Mouse (Mus musculus): ENCODE data around the gene Klc1. TPM values are rescaled to one million over a fixed set of nuclear protein-coding genes. Genes with fewer than 3 reads are reported as not detected.
"Not testable (repeated sequence)": the region's sequence is repeated elsewhere in the genome, so short reads cannot be mapped to it uniquely, and the experiment has no call there.

Gene Klc1
- polyA plus RNA-seq, 1 experiment from 2014 or later: 603 TPM

DNA sequence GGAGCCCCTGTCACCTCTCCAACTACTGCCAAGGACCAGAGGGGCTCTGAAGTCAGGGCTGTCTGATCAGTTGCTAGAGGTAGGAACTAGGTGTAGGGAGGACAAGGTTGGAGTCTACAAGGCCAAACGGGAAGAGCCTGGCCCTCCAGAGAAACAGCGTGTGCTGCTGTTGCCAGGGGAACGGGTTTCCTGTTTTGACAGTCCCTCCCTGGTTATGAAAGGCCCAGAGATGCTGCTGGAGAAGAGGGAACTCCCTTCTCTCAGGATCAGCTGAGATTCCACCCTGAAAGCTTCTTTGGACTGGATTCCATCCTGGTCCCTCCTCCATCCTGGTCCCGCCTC, 32.6 kb upstream of the Klc1 start:
- Histone ChIP-seq H3K27me3 (no peaks in the 10 kb centered on the region), H3K4me2 (no peak overlapping the region), H3K36me3 (peaks cover 54% of the 10 kb centered on the region), H3K9me3 (no peaks in the 10 kb centered on the region), H3K9ac (peak overlapping the region; percentile 8; the same call in 1 of the 2 replicates), H3K27ac (replicated peaks) (peak overlapping the region; percentile 52), H3K4me3 (no peak overlapping the region), H3K4me1 (replicated peaks) (no peaks in the 10 kb centered on the region)
- no peak for ATAC-seq (ENCODE audit: low read depth)
- 78% methylated on average over 4 of the region's 4 CpGs for WGBS

DNA sequence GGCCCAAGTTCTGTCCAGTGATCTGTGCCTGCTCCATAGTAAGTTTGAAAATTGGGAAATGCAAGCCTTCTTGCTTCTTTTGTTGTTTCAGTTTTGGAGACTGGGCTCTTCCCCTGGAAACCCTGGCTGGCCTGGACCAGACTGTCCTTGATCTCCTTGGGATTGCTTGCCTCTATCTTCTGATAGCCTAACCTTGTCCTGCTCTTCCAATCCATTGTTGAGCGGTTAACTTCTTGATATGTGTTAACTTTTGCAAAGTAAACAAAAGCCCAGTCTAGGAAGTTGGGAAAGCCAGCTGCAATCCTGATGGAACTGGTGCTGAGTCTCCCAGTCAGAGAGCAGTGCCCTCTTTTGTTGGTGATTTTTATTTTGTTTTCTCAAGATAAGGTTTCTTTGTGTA, 30.7 kb upstream of the Klc1 start:
- Histone ChIP-seq H3K9ac (no peak overlapping the region), H3K4me2 (no peak overlapping the region), H3K36me3 (peaks cover 60% of the 10 kb centered on the region), H3K27me3 (no peaks in the 10 kb centered on the region), H3K27ac (replicated peaks) (no peak overlapping the region), H3K9me3 (no peaks in the 10 kb centered on the region), H3K4me1 (replicated peaks) (peaks cover 9% of the 10 kb centered on the region), H3K4me3 (no peak overlapping the region)
- ATAC-seq (ENCODE audit: low read depth): no peak
- WGBS: 88% methylated on average over 1 of the region's 1 CpGs

DNA sequence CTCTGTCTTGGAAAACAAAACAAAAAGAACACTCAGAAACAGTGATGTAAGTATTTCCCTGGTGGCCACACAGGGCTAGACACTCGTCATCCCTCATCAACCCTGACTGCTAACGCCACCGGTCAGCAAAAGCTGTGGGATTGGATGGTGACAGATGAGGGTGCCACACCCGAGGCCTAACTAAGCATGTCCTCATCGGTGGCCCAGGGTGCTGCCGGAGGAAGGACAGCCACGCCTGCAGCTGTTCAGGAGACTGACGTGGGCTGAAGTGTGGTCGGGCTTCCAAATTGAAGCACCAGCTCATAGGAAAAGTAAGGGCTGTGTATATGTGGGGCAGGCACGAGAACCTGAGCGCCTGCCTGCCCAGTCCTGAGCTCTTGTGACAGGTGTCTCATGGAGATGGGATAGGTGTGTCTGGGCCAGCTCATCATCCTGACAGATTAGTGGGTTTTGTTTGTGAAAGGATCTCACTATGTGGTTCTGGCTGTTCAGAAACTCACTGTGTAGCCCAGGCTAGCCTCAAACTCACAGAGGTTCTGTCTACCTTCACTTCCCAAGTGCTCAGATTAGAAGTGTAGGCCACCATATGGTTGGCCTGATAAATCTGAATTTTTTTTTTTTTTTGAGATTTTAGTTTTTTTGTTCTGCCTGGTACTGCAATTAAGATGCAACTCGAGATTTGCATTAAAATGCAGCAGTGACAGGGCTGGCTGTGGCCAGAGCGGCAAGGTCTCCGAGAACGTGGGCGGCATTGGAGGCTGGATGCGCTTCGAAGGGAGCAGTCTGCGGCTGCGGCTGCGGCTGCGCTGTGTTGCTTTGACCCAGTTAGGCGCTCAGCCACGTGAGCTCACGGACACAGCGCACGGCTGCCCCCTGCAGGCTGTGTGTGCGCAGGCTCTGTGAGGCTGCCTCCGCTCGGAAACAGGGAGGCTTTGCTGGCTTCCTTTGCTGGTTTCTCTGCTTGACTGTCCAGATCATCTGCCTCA, 26.5 kb upstream of the Klc1 start:
- H3K9ac ChIP-seq: peak overlapping the region; percentile 52
- ATAC-seq (ENCODE audit: low read depth): peak; percentile 87
- H3K4me1 ChIP-seq (replicated peaks): peaks cover 10% of the 10 kb centered on the region
- H3K9me3 ChIP-seq: no peaks in the 10 kb centered on the region
- 0 out of 2 replicates have a peak overlapping the region, but pooled peaks have one; percentile 6 for H3K4me3 ChIP-seq
- H3K4me2 ChIP-seq: peak overlapping the region; percentile 44
- peaks cover 26% of the 10 kb centered on the region for H3K36me3 ChIP-seq
- no peaks in the 10 kb centered on the region for H3K27me3 ChIP-seq
- 0 out of 2 replicates have a peak overlapping the region, but pooled peaks have one; percentile 13 for H3K27ac ChIP-seq (replicated peaks)
- WGBS: 33% methylated on average over 30 of the region's 30 CpGs

DNA sequence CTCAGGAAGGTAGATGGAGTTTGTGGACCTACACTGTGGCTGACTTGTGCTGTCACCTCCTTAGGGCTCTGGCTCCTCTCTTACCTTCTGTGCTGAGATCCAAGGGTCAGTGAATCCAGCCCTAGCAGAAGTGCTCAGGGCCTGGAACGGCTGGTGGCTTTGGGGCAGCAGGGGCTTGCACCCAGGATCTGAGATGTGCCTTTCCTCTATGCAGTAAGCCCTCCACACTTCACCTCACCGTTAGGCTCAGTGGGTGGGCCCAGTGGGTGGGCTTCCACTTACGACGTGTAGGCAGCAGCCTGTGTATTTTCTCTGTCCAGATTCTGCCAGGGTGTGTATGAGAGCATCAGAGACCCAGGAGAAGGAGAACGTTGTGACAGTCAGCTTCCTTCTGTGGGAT, 25.7 kb upstream of the Klc1 start:
- WGBS: 50% methylated on average over 5 of the region's 5 CpGs

DNA sequence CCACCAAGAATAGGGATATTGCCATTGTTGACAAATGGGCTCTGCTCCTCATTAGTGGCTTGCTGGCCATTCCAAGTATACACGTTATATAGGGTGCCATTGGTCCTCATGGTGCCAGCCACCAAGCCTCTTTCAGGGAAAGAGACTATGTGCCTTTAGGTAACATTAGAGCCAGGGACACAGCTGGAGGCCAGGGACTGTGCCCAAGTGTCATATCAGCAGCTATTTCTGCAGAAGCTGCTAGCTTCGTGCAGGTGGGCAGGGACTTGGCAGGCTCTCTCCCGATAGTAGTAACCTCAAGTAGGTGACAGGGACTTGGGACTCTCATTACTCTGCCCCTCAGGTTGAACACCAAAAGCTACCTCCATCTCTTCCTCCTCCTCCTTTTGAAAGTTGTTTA, 23.7 kb upstream of the Klc1 start:
- 93% methylated on average over 3 of the region's 3 CpGs for WGBS
- no peaks in the 10 kb centered on the region for H3K9me3 ChIP-seq
- peaks cover 12% of the 10 kb centered on the region for H3K36me3 ChIP-seq
- H3K27ac ChIP-seq (replicated peaks): no peak overlapping the region
- no peak overlapping the region for H3K9ac ChIP-seq
- H3K27me3 ChIP-seq: no peaks in the 10 kb centered on the region
- no peak overlapping the region for H3K4me3 ChIP-seq
- no peak for ATAC-seq (ENCODE audit: low read depth)
- peaks cover 10% of the 10 kb centered on the region for H3K4me1 ChIP-seq (replicated peaks)
- no peak overlapping the region for H3K4me2 ChIP-seq

More for the DNA sequence above, 25.7 kb upstream of the Klc1 start:
- Histone ChIP-seq H3K4me2 (no peak overlapping the region), H3K9me3 (no peaks in the 10 kb centered on the region), H3K27ac (replicated peaks) (0 out of 2 replicates have a peak overlapping the region, but pooled peaks have one; percentile 13), H3K9ac (peak overlapping the region; percentile 52), H3K36me3 (peaks cover 19% of the 10 kb centered on the region), H3K4me1 (replicated peaks) (peaks cover 10% of the 10 kb centered on the region), H3K27me3 (no peaks in the 10 kb centered on the region), H3K4me3 (no peak overlapping the region)
- ATAC-seq (ENCODE audit: low read depth): peak; percentile 36; the same call in 1 of the 2 replicates

DNA sequence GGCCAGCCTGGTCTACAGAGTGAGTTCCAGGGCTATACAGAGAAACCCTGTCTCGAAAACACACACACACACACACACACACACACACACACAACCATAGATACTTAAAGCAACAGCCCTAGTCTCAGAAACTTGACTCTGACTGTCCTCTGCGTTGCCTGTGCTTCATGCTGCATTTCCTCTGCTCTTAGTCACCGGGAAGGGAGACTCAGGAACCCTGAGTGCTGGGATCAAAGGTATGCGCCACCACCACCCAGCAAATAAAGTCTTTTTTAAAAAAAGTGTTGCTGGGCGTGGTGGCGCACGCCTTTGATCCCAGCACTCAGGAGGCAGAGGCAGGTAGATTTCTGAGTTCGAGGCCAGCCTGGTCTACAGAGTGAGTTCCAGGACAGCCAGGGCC, 22.0 kb upstream of the Klc1 start:
- H3K9ac ChIP-seq; H3K4me3 ChIP-seq; H3K9me3 ChIP-seq; H3K27me3 ChIP-seq; H3K4me2 ChIP-seq; H3K27ac ChIP-seq (replicated peaks); ATAC-seq (ENCODE audit: low read depth); H3K36me3 ChIP-seq: not testable (repeated sequence)
- 90% methylated on average over 8 of the region's 8 CpGs for WGBS
- H3K4me1 ChIP-seq (replicated peaks): peaks cover 10% of the 10 kb centered on the region

DNA sequence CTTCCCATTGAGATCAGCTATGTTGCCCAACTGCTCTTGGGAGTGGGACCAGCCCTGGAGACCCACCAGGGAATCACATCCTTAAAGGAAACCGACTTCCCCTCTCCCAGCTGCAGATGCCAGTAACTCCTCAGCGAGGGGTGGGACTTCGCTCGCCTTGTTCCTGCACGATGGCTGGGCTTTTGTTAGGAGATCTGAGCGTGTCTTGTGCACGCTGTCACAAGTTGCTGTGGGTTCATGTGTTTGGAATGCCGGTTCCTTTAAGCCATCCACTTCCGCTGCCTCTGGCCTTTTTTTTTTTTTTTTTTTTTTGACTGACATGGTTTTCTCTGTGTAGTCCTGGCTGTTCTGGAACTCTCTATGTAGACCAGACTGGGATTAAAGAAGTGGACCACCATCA, 21.3 kb upstream of the Klc1 start:
- no peak for ATAC-seq (ENCODE audit: low read depth)
- H3K36me3 ChIP-seq: no peaks in the 10 kb centered on the region
- H3K9me3 ChIP-seq: no peaks in the 10 kb centered on the region
- no peak overlapping the region for H3K4me2 ChIP-seq
- H3K4me3 ChIP-seq: no peak overlapping the region
- no peak overlapping the region for H3K9ac ChIP-seq
- H3K27ac ChIP-seq (replicated peaks): no peak overlapping the region
- WGBS: 59% methylated on average over 9 of the region's 9 CpGs
- peaks cover 6% of the 10 kb centered on the region for H3K4me1 ChIP-seq (replicated peaks)
- no peaks in the 10 kb centered on the region for H3K27me3 ChIP-seq

DNA sequence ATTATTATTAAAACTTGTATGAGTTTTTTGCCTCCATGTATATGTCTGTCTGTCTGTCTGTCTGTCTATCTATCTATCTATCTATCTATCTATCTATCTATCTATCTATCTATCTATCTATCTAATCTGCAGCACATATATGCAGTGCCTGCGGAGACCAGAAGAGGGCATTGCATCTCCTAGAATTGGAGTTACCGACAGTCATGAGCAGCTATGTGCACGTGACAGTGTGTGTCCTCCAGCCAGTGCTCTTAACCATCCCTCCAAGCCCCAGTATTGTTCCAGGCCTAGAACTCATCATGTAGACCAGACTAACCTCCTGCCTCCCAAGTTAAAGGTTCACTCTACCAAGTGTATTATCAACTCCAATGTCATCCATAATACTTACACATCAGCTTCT, 19.9 kb upstream of the Klc1 start:
- H3K27me3 ChIP-seq: no peaks in the 10 kb centered on the region
- H3K4me3 ChIP-seq: no peak overlapping the region
- no peak overlapping the region for H3K27ac ChIP-seq (replicated peaks)
- 0 out of 2 replicates have a peak, but pooled peaks cover 3% of the 10 kb centered on the region for H3K4me1 ChIP-seq (replicated peaks)
- WGBS: 10% methylated on average over 3 of the region's 3 CpGs
- H3K9me3 ChIP-seq: no peaks in the 10 kb centered on the region
- H3K36me3 ChIP-seq: no peaks in the 10 kb centered on the region
- no peak overlapping the region for H3K9ac ChIP-seq
- no peak overlapping the region for H3K4me2 ChIP-seq
- no peak for ATAC-seq (ENCODE audit: low read depth)

DNA sequence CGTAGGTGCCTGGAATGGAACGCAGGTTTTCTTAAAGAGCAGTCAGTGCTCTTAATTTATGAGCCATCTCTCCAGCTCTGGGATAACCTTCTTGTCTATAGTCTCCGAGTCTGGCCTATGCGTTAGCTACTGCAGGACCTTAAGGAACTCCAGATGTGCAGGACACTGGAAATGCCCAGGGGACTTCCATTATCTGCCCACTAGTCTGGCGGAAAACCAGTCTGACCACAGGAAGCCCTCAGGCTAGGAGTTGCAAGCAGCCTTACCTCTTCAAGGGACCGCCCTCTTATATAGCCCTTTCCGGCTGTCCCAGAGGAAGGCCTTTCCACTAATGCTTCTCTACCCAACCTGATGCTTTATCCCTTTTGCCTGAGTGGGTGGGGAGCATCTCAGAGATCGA, 17.3 kb upstream of the Klc1 start:
- no peaks in the 10 kb centered on the region for H3K36me3 ChIP-seq
- H3K4me2 ChIP-seq: no peak overlapping the region
- H3K9ac ChIP-seq: no peak overlapping the region
- WGBS: 78% methylated on average over 8 of the region's 8 CpGs
- H3K27me3 ChIP-seq: no peaks in the 10 kb centered on the region
- no peak for ATAC-seq (ENCODE audit: low read depth)
- H3K4me3 ChIP-seq: no peak overlapping the region
- no peaks in the 10 kb centered on the region for H3K9me3 ChIP-seq
- peaks cover 20% of the 10 kb centered on the region for H3K4me1 ChIP-seq (replicated peaks)
- no peak overlapping the region for H3K27ac ChIP-seq (replicated peaks)

DNA sequence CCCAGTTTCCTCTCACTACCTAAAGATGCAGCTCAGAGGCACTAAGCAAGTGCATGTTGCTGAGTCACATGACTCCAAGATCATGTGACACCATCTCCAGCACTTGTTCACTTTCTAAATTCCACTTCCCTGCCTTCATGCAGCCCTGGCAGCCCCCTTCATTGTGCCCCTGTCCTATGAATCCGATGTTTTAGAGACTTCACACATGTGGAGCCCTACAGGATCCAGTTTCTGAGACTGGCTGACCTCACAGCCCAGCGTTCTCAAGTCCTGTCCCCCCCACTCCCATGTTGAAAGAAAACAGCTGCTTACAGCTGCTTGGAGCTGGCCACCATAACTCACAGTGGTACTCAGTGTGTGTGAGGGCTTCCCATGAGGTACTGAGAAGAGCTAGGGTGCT, 15.2 kb upstream of the Klc1 start:
- no peak overlapping the region for H3K4me3 ChIP-seq
- H3K9ac ChIP-seq: no peak overlapping the region
- 76% methylated on average over 2 of the region's 2 CpGs for WGBS
- no peaks in the 10 kb centered on the region for H3K27me3 ChIP-seq
- H3K4me1 ChIP-seq (replicated peaks): peaks cover 23% of the 10 kb centered on the region
- H3K9me3 ChIP-seq: no peaks in the 10 kb centered on the region
- no peak overlapping the region for H3K4me2 ChIP-seq
- H3K36me3 ChIP-seq: no peaks in the 10 kb centered on the region
- no peak for ATAC-seq (ENCODE audit: low read depth)
- H3K27ac ChIP-seq (replicated peaks): 0 out of 2 replicates have a peak overlapping the region, but pooled peaks have one; percentile 13

DNA sequence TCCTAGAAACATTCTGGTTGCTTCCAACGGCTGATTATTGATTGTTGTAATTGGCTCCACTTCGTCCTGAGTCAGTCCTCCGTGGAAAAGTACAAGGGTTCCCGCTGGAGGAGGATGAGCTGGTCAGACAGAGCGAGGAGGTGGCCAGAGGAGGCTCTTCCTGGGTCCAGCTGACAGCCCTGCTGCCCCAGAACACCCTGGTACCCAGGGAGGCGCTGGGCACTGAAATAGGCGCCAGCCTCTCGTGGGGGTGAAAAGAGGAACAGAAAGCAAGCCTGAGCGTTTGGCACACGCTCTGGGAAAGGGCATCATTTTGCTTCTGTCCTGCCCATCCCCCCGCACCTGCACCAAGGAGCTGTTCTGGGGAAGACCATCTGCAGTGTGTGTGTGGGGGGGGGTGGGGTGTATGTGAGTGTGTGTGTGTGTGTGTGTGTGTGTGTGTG, 14.6 kb upstream of the Klc1 start:
- no peak overlapping the region for H3K4me2 ChIP-seq
- H3K9me3 ChIP-seq: no peaks in the 10 kb centered on the region
- 69% methylated on average over 11 of the region's 11 CpGs for WGBS
- no peaks in the 10 kb centered on the region for H3K27me3 ChIP-seq
- H3K36me3 ChIP-seq: no peaks in the 10 kb centered on the region
- ATAC-seq (ENCODE audit: low read depth): no peak
- H3K27ac ChIP-seq (replicated peaks): 0 out of 2 replicates have a peak overlapping the region, but pooled peaks have one; percentile 13
- peaks cover 23% of the 10 kb centered on the region for H3K4me1 ChIP-seq (replicated peaks)
- no peak overlapping the region for H3K9ac ChIP-seq
- H3K4me3 ChIP-seq: no peak overlapping the region

DNA sequence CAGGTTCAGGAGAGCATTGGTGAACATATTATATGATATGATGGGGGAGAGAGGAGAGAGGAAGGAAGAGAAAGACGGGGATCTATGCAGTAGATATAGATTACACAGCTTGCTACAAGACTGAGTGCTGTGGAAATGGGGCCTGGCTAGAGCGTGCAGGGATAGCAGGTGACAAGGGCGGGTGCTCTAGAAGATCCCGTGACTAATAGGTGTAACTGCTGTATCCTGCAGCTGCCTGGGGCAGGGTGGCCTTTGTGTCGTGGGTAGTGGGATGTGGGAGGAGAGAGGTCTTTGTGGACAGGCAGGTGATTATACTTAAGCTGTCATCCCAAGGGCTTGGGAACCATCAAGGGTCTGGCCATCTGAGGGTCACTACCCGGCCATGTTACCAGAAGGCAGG, 13.4 kb upstream of the Klc1 start:
- no peaks in the 10 kb centered on the region for H3K27me3 ChIP-seq
- peaks cover 23% of the 10 kb centered on the region for H3K4me1 ChIP-seq (replicated peaks)
- H3K4me2 ChIP-seq: no peak overlapping the region
- H3K9ac ChIP-seq: 0 out of 2 replicates have a peak overlapping the region, but pooled peaks have one; percentile 26
- 0 out of 2 replicates have a peak, but pooled peaks have one; percentile 17 for ATAC-seq (ENCODE audit: low read depth)
- no peak overlapping the region for H3K4me3 ChIP-seq
- no peak overlapping the region for H3K27ac ChIP-seq (replicated peaks)
- no peaks in the 10 kb centered on the region for H3K36me3 ChIP-seq
- WGBS: 62% methylated on average over 6 of the region's 6 CpGs
- no peaks in the 10 kb centered on the region for H3K9me3 ChIP-seq
